Mouse (Mus musculus): ENCODE data around the gene Ankrd10. TPM values are rescaled to one million over a fixed set of nuclear protein-coding genes. Genes with fewer than 3 reads are reported as not detected.

Gene Ankrd10
- polyA plus RNA-seq, 1 experiment: 151 TPM

DNA sequence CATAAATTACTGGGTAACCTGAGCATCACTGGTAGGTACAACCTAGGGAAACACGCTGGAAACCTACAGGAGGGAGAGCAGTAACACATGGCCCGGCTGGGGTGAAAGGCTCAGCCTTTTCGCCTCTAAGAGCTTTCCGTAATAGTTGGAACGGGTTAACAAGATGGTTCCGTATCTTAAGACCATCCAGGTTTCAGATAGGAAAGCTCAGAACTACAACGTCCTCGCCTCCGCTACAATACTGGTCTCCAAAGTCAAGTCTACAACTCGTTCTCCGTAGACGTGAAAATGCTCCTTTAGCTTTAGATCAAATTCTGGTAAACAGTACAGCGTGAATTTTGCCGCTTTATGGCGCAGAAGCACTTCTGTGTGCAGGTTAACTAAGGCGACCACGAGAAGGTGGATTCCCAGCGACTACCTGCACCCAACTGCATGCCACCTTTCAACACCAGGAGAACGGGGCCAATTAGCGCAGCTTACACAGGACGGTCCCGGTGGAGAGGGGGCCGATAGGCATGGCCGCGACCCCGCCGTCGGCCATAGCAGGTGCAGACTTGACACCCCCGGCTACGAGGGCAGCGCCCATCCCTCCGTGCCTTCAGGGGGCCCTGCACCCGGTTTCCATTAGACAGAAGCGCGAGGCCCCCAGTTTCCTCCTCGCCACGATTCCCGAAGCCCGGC, 1.1 kb downstream of the Ankrd10 start:
- DNase-seq (ENCODE audit: low read depth): no peak
- TF ChIP-seq CTCF (IDR thresholded peaks at IDR 0.05; ENCODE audit: borderline replicate concordance, extremely low read depth, insufficient read depth, insufficient read length) (no peak), POLR2A (IDR thresholded peaks at IDR 0.05; ENCODE audit: borderline replicate concordance, extremely low read depth, insufficient read depth, insufficient read length, poor library complexity, severe bottlenecking) (no peak)

DNA sequence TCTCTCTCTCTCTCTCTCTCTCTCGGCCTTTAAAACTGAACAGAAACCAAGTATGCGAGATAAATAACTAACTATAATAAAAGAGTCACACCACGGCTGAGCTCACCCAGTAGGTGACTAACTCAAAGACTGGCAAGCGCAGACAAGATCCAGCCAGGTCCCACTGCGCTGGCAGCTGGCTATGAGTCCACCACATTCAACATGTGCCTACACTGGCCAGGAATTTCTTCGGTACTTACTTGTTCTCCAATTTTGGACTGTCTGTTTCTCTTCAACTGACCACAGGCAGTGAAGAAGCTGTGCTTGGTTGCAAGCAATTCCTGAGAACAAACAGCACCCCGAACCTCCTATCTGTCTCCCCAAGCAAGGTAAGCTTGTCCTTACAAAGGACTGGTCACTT, 2.1 kb downstream of the Ankrd10 start:
- TF ChIP-seq CTCF (IDR thresholded peaks at IDR 0.05; ENCODE audit: borderline replicate concordance, extremely low read depth, insufficient read depth, insufficient read length): no peak
- TF ChIP-seq POLR2A (IDR thresholded peaks at IDR 0.05; ENCODE audit: borderline replicate concordance, extremely low read depth, insufficient read depth, insufficient read length, poor library complexity, severe bottlenecking): no peak
- DNase-seq (ENCODE audit: low read depth): peak; percentile 22

DNA sequence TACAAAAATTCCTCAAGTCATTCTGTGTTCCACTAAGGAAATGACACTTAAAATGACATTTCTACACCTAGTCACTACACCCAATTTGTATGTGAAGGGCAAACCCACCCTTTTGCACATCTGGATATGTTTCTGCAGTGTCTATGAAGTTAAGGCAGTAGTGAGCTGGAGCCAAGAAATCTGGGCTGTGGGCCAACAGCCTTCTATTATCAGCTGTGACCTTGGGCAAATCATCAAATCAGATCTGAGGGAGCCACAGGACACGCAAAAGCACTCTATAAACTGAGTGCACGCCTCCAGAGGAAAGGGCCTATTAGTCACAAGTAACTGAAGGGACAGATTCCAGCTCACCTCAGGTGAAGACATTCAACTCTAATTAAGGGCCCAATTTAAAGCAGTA, 3.2 kb downstream of the Ankrd10 start:
- DNase-seq (ENCODE audit: low read depth): peak; percentile 69
- TF ChIP-seq POLR2A (IDR thresholded peaks at IDR 0.05; ENCODE audit: borderline replicate concordance, extremely low read depth, insufficient read depth, insufficient read length, poor library complexity, severe bottlenecking) (no peak), CTCF (IDR thresholded peaks at IDR 0.05; ENCODE audit: borderline replicate concordance, extremely low read depth, insufficient read depth, insufficient read length) (no peak)

DNA sequence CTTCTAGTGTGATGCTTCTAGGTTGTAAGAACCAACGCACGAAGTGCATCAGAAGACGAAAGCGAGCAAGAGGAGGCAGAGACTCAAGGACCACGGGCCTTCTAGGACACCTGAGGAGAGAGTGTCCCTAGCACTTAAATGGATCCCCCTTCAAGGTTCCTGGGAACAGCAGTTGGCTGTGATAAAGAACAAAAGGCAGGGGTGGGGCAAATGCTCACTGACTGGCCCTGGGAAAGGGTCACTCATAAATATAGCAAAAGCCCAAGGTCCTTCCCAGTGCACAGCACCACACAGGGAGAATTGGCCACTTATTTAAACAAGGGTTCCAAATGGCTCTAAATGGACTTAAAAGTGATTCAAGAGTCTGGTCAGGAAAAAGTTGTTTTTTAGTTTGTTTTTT, 6.4 kb downstream of the Ankrd10 start:
- DNase-seq (ENCODE audit: low read depth): no peak
- TF ChIP-seq POLR2A (IDR thresholded peaks at IDR 0.05; ENCODE audit: borderline replicate concordance, extremely low read depth, insufficient read depth, insufficient read length, poor library complexity, severe bottlenecking) (no peak), CTCF (IDR thresholded peaks at IDR 0.05; ENCODE audit: borderline replicate concordance, extremely low read depth, insufficient read depth, insufficient read length) (no peak)

DNA sequence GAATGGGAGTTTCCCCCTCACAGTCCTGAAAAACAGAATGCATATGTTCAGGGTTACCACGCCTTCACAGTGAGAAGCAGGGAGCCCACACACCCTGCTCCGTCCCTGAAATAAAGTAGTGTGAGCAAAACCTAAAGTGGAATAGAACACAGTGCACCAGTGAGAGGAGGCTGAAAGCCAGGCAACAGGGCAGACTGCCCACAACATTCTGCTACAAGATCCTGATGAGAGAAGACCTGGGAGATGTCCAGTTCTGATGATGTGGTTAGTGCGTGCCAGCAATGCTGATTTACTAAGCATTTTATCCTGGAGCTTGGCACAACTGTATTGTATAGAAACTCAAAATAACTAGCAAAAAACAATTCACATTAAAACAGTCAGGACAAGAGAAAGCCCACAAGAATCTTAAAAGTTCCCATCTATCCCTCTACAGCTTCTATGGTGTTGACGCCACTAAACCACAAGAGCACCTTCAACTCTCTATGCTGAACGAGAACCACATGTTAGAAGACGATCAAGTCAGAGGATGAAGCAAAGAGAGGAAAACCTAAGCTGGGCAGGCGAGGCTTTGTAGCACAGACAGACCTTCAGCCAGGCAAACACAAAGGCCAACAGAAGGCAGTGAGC, 6.9 kb downstream of the Ankrd10 start:
- no peak for TF ChIP-seq POLR2A (IDR thresholded peaks at IDR 0.05; ENCODE audit: borderline replicate concordance, extremely low read depth, insufficient read depth, insufficient read length, poor library complexity, severe bottlenecking)
- no peak for TF ChIP-seq CTCF (IDR thresholded peaks at IDR 0.05; ENCODE audit: borderline replicate concordance, extremely low read depth, insufficient read depth, insufficient read length)
- peak; percentile 25 for DNase-seq (ENCODE audit: low read depth)

DNA sequence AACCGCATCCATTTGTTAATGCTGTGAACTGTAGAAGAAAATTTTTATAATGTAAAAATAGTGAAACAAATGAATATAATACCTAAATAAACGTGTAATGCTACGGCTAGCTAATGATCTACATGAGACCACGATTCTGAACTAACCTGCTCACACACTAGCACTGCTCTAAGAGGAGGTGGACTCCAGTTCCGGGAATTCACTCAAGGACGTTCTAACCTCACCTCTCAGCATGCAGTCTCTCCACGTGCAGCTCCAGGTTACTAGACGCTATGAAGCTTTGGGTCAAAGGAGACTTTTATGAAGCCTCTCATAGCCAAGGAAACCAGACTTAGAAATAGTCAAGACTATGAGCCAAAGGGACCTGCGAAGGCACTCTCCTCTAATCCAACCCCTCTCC, 7.8 kb downstream of the Ankrd10 start:
- no peak for DNase-seq (ENCODE audit: low read depth)
- TF ChIP-seq CTCF (IDR thresholded peaks at IDR 0.05; ENCODE audit: borderline replicate concordance, extremely low read depth, insufficient read depth, insufficient read length) (no peak), POLR2A (IDR thresholded peaks at IDR 0.05; ENCODE audit: borderline replicate concordance, extremely low read depth, insufficient read depth, insufficient read length, poor library complexity, severe bottlenecking) (no peak)

DNA sequence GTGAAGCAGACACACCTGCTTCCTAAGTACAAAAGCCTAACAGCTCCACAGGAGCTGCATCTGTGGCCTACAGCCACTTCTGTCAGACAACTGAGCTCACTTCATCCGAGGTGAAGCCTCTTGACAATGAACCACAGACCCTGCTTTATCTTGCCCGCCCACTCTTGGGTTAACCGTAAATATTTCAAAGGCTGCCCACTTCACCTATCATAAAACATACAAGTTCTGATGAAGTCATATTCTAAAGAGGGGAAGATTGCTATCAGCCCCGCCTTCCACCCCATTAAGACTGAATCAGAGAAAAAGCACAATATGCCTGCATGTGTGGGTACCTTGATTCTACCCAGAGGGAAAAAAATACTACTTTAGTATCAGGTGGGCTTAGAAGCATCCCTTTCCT, 10.5 kb downstream of the Ankrd10 start:
- no peak for DNase-seq (ENCODE audit: low read depth)
- TF ChIP-seq CTCF (IDR thresholded peaks at IDR 0.05; ENCODE audit: borderline replicate concordance, extremely low read depth, insufficient read depth, insufficient read length) (no peak), POLR2A (IDR thresholded peaks at IDR 0.05; ENCODE audit: borderline replicate concordance, extremely low read depth, insufficient read depth, insufficient read length, poor library complexity, severe bottlenecking) (no peak)

DNA sequence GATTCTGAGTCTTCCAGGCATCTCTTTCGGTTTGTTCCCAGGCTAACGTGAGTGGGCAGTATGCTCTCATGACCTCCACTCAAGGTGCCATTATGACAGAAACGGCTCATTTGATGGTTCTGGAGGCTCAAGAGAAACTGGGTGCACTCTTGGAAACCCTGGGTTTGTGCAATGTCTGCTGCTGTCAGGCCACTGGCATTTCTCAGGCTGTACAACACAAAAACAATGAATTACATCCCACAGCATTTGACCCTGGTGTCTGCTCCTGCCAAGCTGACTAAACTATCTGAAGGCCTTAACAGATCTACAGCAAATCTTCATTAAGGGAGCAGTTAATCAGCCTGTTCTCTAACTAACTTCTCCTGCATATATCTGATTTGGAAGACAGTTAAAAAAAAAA, 16.5 kb downstream of the Ankrd10 start:
- DNase-seq (ENCODE audit: low read depth): no peak
- TF ChIP-seq CTCF (IDR thresholded peaks at IDR 0.05; ENCODE audit: borderline replicate concordance, extremely low read depth, insufficient read depth, insufficient read length) (no peak), POLR2A (IDR thresholded peaks at IDR 0.05; ENCODE audit: borderline replicate concordance, extremely low read depth, insufficient read depth, insufficient read length, poor library complexity, severe bottlenecking) (no peak)

DNA sequence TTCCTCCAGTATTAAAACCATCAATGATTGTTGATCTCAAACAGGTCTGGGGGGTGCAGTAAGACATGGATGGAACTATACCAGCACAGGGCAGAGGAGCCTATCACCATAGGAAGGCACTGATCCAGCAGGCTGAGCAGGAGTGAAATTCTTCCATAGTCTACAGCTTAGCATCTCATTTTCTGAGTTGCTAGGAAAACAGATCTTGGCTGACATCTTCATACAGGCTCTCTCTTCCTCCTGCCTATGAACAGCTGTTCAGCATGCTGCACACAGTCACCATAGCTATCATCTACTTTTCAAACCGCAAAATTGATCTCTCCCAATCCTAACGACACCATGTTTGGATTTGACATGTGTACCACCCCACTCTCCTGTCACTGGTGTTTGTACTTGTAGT, 17.5 kb downstream of the Ankrd10 start:
- no peak for TF ChIP-seq CTCF (IDR thresholded peaks at IDR 0.05; ENCODE audit: borderline replicate concordance, extremely low read depth, insufficient read depth, insufficient read length)
- TF ChIP-seq POLR2A (IDR thresholded peaks at IDR 0.05; ENCODE audit: borderline replicate concordance, extremely low read depth, insufficient read depth, insufficient read length, poor library complexity, severe bottlenecking): no peak
- no peak for DNase-seq (ENCODE audit: low read depth)

DNA sequence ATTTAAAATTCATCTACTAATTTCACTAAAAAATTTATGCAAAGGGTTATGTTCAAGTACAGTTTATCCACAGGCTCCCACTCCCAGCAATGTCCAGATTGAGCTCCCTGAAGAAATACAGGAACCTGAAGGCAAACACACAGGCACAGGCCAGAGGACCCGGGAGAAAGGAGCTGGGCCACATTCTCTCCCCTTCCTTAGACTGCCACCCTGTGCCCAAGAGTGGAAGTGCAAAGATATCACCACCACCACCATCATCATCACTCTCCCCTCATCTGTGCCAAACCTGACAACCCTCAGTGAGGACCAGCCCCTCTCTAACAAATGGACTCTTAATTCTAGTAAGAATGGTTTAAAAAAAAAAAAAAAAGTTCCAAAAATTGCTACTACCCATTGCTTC, 19.3 kb downstream of the Ankrd10 start:
- TF ChIP-seq CTCF (IDR thresholded peaks at IDR 0.05; ENCODE audit: borderline replicate concordance, extremely low read depth, insufficient read depth, insufficient read length) (peak; percentile 84), POLR2A (IDR thresholded peaks at IDR 0.05; ENCODE audit: borderline replicate concordance, extremely low read depth, insufficient read depth, insufficient read length, poor library complexity, severe bottlenecking) (no peak)

DNA sequence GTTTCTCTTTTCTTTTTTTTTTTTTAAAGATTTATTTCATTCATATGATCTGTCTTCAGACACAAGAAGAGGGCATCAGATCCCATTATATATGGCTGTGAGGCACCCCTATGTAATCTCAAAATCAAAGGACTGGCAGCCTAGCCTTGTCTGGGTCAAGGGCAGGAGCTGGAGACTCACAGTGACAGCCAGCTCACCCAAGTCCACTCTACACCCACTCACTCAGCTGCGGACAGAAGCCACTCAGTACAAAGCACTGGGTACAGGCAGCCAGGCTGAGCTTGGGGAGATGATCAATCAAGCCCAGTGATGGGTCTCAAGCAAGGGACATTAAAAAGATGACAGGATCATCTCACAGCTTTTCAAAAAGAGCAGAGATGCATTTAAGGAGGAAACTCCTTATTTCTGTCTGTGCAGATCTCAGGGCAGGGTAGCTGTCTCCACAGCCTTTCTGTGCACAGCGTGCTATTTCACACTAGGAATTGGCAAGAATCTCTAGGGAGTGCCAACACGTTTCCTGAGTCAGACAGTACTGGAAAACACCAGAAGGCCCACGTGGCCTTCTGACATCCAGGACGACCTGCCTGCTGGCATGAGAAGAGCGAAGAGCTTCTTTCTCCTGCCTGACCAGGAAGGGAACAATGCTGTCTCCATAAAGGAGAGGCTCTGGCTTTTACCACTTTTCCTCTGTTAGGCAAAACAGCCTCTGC, 21.3 kb downstream of the Ankrd10 start:
- no peak for DNase-seq (ENCODE audit: low read depth)
- TF ChIP-seq CTCF (IDR thresholded peaks at IDR 0.05; ENCODE audit: borderline replicate concordance, extremely low read depth, insufficient read depth, insufficient read length) (no peak), POLR2A (IDR thresholded peaks at IDR 0.05; ENCODE audit: borderline replicate concordance, extremely low read depth, insufficient read depth, insufficient read length, poor library complexity, severe bottlenecking) (no peak)

More for the DNA sequence above, 19.3 kb downstream of the Ankrd10 start:
- peak; percentile 41 for DNase-seq (ENCODE audit: low read depth)

Data from brain, embryonic 14.5 days (tissue).